Mouse (Mus musculus) kidney, adult 2 months (tissue): Measurements from ENCODE around the gene Zfp764.

Experiments
- CTCF ChIP-seq: fragments of 200-500 bp; conservative IDR thresholded peaks from 2 replicates; pipeline ENCODE4 v1.5.1; 2011; ENCODE audit warnings: low read depth, mild to moderate bottlenecking, control low read depth, low read length, moderate library complexity, mixed read lengths; ENCODE audit not compliant: insufficient read depth, insufficient read length
- POLR2A ChIP-seq: fragments of 200-500 bp; IDR thresholded peaks from one replicate; pipeline ENCODE4 v1.6.1; 2011; ENCODE audit warnings: low read depth, low read length, control low read depth

GRCm38 (mm10) chr7:127392251-127392824 is 14.3 kb downstream of the Zfp764 start:
- TF ChIP-seq CTCF (no peak), POLR2A (no peak)
